Mouse (Mus musculus): ENCODE data around the gene Rbks. TPM values are rescaled to one million over a fixed set of nuclear protein-coding genes. Genes with fewer than 3 reads are reported as not detected.

Rbks gene
- polyA plus RNA-seq, 1 experiment = 4.2 TPM

- Histone ChIP-seq H3K27ac (ENCODE audit: insufficient read depth, low read length) (no peak overlapping the region), H3K4me3 (ENCODE audit: insufficient read depth, low read length) (no peak overlapping the region), H3K4me1 (ENCODE audit: control insufficient read depth, insufficient read depth, low read length) (no peaks in the 10 kb centered on the region)
- TF ChIP-seq POLR2A (IDR thresholded peaks at IDR 0.05; ENCODE audit: extremely low read depth, insufficient read depth, low read length) = no peak
Measured at GRCm38 (mm10) chr5:31686040-31686439, 11.4 kb downstream of the Rbks start.

GRCm38 (mm10) chr5:31682305-31682704 is 15.1 kb downstream of the Rbks start:
- Histone ChIP-seq H3K4me3 (ENCODE audit: insufficient read depth, low read length) (no peak overlapping the region), H3K4me1 (ENCODE audit: control insufficient read depth, insufficient read depth, low read length) (no peaks in the 10 kb centered on the region; the same call in 1 of the 2 replicates), H3K27ac (ENCODE audit: insufficient read depth, low read length) (no peak overlapping the region)
- TF ChIP-seq POLR2A (IDR thresholded peaks at IDR 0.05; ENCODE audit: extremely low read depth, insufficient read depth, low read length) (no peak), CTCF (IDR thresholded peaks at IDR 0.05; ENCODE audit: extremely low read depth, insufficient read depth, low read length) (no peak)

DNA sequence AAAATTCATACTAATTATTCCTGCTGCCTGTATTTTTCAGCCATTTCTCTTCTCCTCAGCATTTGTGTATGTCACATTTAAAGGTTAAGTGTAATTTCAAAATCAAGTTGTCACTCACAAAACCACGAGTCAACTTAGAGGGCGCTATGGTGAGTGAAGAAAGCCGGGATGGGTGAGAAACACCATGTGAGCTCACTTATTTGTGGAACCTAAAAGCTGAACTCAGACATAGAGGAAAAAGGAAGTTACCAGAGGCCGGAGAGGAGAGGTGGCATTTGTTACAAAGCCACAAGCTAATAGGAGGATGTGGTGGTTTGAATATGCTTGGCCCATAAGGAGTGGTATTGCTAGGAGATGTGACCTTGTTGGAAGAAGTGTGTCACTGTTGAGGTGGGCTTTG is 17.2 kb downstream of the Rbks start:
- no peaks in the 10 kb centered on the region; the same call in 1 of the 2 replicates for H3K4me1 ChIP-seq (ENCODE audit: control insufficient read depth, insufficient read depth, low read length)
- no peak for TF ChIP-seq CTCF (IDR thresholded peaks at IDR 0.05; ENCODE audit: extremely low read depth, insufficient read depth, low read length)
- H3K27ac ChIP-seq (ENCODE audit: insufficient read depth, low read length) = no peak overlapping the region
- no peak overlapping the region for H3K4me3 ChIP-seq (ENCODE audit: insufficient read depth, low read length)

GRCm38 (mm10) chr5:31678000-31678399 is 19.4 kb downstream of the Rbks start:
- H3K4me3 ChIP-seq (ENCODE audit: insufficient read depth, low read length) = no peak overlapping the region
- H3K27ac ChIP-seq (ENCODE audit: insufficient read depth, low read length) = no peak overlapping the region
- TF ChIP-seq CTCF (IDR thresholded peaks at IDR 0.05; ENCODE audit: extremely low read depth, insufficient read depth, low read length) (no peak), POLR2A (IDR thresholded peaks at IDR 0.05; ENCODE audit: extremely low read depth, insufficient read depth, low read length) (no peak)
- no peaks in the 10 kb centered on the region; the same call in 1 of the 2 replicates for H3K4me1 ChIP-seq (ENCODE audit: control insufficient read depth, insufficient read depth, low read length)

DNA sequence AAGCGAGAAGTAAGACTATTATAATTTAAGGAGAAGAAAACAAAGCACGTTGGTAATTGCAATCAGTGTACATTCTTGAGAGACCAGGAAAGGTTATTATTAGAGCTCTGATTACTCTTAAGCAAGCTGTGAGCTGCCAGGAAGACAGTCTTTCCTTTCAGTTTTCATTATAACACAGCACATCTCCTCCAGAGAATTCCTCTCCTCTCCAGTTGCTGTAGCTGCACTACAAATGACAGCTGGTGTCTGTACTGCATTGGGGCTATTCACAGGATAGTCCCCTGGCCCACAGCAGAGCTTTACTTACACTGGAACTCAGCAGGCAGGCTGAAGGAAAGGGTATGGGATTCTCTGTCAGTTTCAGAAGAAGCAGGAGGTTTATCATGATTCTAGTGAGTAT is 24.0 kb downstream of the Rbks start:
- no peaks in the 10 kb centered on the region; the same call in 1 of the 2 replicates for H3K4me1 ChIP-seq (ENCODE audit: control insufficient read depth, insufficient read depth, low read length)
- no peak for TF ChIP-seq POLR2A (IDR thresholded peaks at IDR 0.05; ENCODE audit: extremely low read depth, insufficient read depth, low read length)
- TF ChIP-seq CTCF (IDR thresholded peaks at IDR 0.05; ENCODE audit: extremely low read depth, insufficient read depth, low read length) = no peak
- H3K27ac ChIP-seq (ENCODE audit: insufficient read depth, low read length) = no peak overlapping the region
- H3K4me3 ChIP-seq (ENCODE audit: insufficient read depth, low read length) = no peak overlapping the region

- Histone ChIP-seq H3K4me3 (ENCODE audit: insufficient read depth, low read length) (no peak overlapping the region), H3K4me1 (ENCODE audit: control insufficient read depth, insufficient read depth, low read length) (no peaks in the 10 kb centered on the region), H3K27ac (ENCODE audit: insufficient read depth, low read length) (no peak overlapping the region)
- TF ChIP-seq CTCF (IDR thresholded peaks at IDR 0.05; ENCODE audit: extremely low read depth, insufficient read depth, low read length) (no peak), POLR2A (IDR thresholded peaks at IDR 0.05; ENCODE audit: extremely low read depth, insufficient read depth, low read length) (no peak)
Measured at GRCm38 (mm10) chr5:31671137-31671536, 26.3 kb downstream of the Rbks start.

DNA sequence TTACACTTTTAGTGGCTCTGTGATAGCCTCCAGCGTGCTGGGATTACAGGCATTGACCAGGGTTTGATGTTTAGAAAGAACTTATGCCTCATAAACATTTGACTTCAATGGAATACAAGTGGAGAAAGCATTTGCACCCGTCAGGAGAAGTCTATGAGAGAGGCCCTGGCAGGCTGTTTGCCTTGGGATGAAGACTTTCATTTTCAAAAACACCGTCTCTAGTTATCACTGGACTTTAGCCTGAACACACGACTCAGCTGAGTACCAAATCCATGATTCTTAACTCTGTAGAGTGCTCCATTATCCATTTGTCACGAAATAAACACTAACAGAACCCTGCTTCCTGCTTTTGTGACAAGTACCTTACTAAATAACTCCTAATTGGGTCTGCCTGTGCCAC is 27.4 kb downstream of the Rbks start:
- TF ChIP-seq CTCF (IDR thresholded peaks at IDR 0.05; ENCODE audit: extremely low read depth, insufficient read depth, low read length) (no peak), POLR2A (IDR thresholded peaks at IDR 0.05; ENCODE audit: extremely low read depth, insufficient read depth, low read length) (no peak)
- H3K4me1 ChIP-seq (ENCODE audit: control insufficient read depth, insufficient read depth, low read length) = no peaks in the 10 kb centered on the region

GRCm38 (mm10) chr5:31668325-31668968 is 29.0 kb downstream of the Rbks start:
- H3K4me3 ChIP-seq (ENCODE audit: insufficient read depth, low read length) = no peak overlapping the region
- no peak overlapping the region for H3K27ac ChIP-seq (ENCODE audit: insufficient read depth, low read length)
- TF ChIP-seq CTCF (IDR thresholded peaks at IDR 0.05; ENCODE audit: extremely low read depth, insufficient read depth, low read length) (no peak), POLR2A (IDR thresholded peaks at IDR 0.05; ENCODE audit: extremely low read depth, insufficient read depth, low read length) (no peak)
- H3K4me1 ChIP-seq (ENCODE audit: control insufficient read depth, insufficient read depth, low read length) = no peaks in the 10 kb centered on the region

More for the DNA sequence above, 27.4 kb downstream of the Rbks start:
- no peak overlapping the region for H3K27ac ChIP-seq (ENCODE audit: insufficient read depth, low read length)
- no peak overlapping the region for H3K4me3 ChIP-seq (ENCODE audit: insufficient read depth, low read length)

GRCm38 (mm10) chr5:31666176-31666575 is 31.3 kb downstream of the Rbks start:
- H3K4me1 ChIP-seq (ENCODE audit: control insufficient read depth, insufficient read depth, low read length) = no peaks in the 10 kb centered on the region
- no peak overlapping the region for H3K4me3 ChIP-seq (ENCODE audit: insufficient read depth, low read length)
- no peak for TF ChIP-seq POLR2A (IDR thresholded peaks at IDR 0.05; ENCODE audit: extremely low read depth, insufficient read depth, low read length)
- TF ChIP-seq CTCF (IDR thresholded peaks at IDR 0.05; ENCODE audit: extremely low read depth, insufficient read depth, low read length) = no peak
- no peak overlapping the region for H3K27ac ChIP-seq (ENCODE audit: insufficient read depth, low read length)

GRCm38 (mm10) chr5:31655688-31656190 is 41.7 kb downstream of the Rbks start:
- H3K27ac ChIP-seq (ENCODE audit: insufficient read depth, low read length) = no peak overlapping the region
- TF ChIP-seq POLR2A (IDR thresholded peaks at IDR 0.05; ENCODE audit: extremely low read depth, insufficient read depth, low read length) (no peak), CTCF (IDR thresholded peaks at IDR 0.05; ENCODE audit: extremely low read depth, insufficient read depth, low read length) (no peak)
- H3K4me3 ChIP-seq (ENCODE audit: insufficient read depth, low read length) = no peak overlapping the region
- no peaks in the 10 kb centered on the region for H3K4me1 ChIP-seq (ENCODE audit: control insufficient read depth, insufficient read depth, low read length)
